Mouse (Mus musculus): ENCODE measurements around the gene Mphosph9.
A peak's percentile ranks its signal among the peaks of the same experiment; 100 is the strongest.

The Mphosph9 gene

DNA sequence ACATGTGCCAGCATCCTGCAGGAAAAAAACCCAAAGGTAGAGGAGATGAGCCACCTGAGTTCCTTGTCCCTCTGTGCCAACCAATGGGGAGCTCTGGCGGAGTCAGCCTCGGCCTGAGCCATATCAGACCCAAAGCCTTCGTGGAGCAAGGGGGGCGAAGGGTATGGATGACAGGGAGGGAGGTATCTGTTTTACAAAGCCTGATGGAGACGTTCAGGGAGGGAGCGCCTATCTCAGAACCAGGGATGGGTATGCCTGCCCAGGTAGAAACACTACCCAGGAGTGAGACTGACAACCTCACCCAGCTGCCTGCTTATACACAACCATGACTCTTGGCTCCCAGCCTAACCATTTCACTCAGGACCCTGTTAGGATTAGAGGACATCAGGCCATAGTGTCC is 111.4 kb downstream of the Mphosph9 start:
- no peak for DNase-seq (ENCODE audit: low read depth, low spot score)

DNA sequence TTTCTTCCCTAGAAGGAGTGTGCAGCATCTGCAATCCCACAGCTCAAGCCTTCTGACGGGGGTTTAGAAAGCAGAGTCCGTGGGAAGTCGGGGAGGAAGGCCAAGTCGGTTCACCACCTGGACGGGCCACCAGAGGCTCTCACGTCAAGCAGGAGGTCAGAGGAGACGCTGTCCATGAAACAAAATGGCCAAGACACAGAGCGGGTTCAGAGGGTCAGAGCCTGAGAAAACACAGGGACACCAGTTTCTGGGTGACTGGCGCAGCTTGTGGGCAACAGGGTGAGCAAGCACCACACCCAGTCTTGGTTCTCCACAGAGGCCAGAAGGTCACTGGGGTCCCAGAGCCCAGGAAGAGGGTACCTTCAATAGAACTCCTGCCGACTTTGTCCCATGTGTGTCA is 112.1 kb downstream of the Mphosph9 start:
- DNase-seq (ENCODE audit: low read depth, low spot score): no peak

DNA sequence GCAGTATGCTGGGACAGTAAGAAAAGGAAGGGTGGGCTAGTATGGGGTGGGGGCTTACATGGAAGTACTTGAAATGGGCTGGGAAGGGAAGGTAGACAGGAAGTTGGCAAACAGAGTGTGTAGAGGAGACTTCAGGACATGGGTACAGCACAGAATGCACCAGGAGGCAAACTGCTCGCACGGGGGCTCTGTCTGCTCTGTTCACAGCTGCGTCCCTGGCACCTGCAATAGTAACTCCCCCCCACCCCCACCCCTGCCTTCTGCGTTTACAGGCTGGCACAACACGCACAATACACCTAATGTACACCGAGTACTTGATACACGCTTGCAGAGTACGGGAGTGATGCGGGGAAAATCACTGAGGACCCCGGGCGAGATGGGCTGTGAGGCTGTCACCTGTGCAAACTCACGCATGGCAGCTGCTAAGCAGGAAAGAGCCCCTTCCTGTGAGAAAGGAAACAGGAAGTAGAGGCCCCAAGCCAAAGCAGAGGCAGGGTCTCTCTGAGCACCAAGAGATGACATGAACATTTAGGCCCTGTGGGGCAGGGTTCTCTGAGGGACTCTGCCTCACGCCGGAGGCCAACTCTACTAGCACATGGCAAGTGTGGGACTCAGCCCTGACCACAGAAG is 113.1 kb downstream of the Mphosph9 start:
- no peak for DNase-seq (ENCODE audit: low read depth, low spot score)

DNA sequence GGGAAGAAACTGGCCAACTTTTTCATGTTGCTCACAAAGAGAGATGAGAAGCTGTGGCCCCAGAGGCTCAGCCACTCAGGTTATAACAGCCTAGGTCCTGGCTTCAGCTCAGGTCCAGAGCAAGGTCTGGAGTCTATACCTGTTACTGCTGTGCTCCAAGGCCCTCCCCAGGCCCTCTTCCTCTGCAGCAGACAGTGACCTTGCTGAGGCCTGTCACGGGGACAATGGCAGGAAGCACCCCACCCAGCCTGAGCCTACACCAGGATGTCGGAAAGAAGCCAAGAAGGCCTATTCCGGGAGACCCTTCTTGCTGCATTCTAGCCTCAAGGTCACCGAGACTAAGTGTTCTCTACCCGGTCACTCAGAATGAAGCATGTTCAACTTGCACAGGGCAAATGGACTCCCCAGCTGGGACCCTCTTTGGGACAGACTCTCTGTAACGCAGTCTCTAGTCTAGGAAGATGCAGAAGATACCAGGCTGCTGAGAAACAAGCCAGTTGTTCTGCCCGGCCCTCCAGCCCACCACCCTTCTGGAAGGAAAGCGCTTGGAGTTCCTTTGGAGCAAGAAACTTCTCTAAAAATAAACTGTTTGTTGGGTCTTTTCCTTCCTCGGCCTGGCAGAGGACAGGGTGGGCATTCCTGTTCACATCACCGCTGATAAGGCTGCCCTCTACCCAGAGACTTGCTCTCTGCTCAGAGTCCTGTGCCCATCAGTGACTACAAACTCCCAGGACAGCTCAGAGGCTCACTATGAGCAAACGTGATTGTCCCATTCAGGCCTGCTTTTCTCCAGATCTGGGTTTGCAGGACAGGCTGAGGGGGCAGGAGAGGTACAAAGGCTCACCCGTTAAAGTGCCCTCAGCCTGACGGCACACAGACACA is 113.9 kb downstream of the Mphosph9 start:
- DNase-seq (ENCODE audit: low read depth, low spot score): no peak

DNA sequence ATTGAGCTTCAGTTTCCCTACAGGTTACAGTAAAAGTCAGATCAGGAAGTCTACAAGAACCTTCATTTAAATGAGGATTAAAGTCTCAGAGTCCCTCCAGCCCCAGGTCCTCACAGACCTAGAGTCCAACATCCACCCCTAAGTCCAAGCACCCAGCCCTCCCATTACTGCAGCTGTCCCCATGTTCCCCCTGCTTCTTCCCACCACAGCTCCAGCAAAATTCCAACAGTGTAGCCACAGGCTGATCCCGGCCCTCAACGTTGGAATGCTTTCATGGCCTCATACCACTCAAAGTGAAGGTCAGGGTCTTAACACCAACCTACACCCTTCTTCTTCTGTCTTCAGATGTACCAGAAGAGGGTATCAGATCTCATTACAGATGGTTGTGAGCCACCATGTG is 116.1 kb downstream of the Mphosph9 start:
- no peak for DNase-seq (ENCODE audit: low read depth, low spot score)

DNA sequence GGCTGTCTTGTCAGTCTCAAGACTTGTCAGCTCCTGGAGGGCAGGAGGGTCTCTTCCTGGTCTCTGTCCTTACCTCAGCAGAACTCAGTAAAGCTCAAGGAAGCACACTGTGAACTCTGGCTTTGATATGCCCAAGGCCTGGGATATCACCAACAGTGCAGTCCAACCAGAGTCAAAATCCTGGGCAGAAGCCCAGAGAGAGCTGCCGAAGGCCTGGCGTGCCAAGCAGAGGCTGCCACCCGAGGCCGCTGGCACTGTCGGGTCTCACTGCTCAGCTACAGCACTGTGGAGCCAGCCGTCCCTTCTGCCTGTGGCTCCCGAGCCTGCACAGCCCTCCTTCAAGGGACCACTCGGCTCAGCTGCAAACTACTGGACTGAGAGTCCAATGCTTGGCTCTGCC is 116.5 kb downstream of the Mphosph9 start:
- DNase-seq (ENCODE audit: low read depth, low spot score): no peak

DNA sequence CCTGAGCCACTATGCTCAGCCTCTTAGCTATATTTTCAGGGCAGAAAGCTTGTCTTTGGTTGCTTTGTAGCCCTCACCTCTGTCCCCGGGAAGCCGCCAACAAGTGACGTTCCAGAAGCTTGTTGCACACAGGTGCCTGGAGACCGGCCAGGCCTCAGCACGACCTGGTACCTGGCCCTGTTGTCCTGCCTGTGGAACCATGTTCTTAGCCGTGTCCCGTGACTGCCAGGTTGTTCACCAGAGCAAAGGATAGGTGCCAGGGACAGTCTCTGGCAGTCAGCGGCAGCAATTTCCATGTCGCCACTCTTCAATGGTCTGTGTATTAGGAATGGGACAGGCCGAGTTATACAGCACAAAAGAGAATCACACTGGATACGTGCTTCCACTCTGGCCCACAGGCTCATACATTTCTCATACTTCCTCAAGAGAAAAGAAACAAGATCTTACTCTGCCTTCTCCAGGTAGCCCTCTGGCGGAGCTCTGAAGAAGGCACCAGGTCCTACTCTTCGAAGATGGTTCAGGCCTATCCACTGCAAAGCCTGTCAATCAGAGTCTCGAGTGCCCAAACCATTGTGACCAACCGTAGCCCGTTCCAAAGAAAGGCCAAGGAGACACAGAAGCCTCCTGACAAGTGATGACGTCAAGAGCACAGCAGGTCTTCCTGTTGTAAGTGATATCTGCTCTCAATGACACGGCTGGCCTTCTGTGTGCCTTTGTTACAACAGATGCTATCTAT is 117.3 kb downstream of the Mphosph9 start:
- no peak for DNase-seq (ENCODE audit: low read depth, low spot score)

DNA sequence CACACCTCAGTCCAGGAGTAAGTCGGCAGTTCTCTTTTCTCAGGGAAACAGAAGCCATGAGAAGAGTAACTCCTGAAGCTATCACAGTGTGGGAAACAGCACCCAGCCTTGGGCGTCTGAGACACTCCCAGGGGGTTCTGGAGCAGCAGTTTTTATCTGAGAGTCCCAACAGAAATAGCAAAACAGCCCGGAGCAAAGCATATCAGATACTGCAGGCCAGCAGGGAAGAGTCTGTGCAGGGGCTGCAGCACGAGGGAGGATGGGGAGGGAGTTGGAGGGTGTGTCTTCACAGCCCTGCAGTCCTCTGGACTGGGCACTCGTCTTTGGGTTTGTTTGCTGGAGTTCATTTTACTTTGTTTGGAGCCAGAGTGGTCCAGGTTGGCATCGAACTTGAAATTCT is 117.9 kb downstream of the Mphosph9 start:
- DNase-seq (ENCODE audit: low read depth, low spot score): no peak

DNA sequence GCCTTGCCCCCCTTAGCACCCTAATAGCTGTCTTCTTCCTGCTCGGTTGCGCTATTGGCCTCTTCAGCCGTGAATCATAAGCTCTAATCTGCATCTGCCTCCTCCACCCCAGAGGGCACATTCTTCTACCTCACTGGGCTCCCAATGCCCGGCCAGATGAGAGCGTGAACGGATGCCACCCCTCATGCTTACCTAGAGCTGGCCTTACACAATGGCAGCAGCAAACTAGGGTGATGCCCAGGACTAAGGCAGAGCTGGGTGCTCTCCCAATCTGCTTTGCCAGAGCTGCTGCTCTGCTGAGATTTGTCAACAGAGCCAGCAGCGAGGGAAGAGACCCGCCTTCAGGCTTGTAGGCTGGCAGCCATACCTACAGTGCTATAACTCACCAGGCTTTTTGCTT is 119.7 kb downstream of the Mphosph9 start:
- no peak for DNase-seq (ENCODE audit: low read depth, low spot score)

DNA sequence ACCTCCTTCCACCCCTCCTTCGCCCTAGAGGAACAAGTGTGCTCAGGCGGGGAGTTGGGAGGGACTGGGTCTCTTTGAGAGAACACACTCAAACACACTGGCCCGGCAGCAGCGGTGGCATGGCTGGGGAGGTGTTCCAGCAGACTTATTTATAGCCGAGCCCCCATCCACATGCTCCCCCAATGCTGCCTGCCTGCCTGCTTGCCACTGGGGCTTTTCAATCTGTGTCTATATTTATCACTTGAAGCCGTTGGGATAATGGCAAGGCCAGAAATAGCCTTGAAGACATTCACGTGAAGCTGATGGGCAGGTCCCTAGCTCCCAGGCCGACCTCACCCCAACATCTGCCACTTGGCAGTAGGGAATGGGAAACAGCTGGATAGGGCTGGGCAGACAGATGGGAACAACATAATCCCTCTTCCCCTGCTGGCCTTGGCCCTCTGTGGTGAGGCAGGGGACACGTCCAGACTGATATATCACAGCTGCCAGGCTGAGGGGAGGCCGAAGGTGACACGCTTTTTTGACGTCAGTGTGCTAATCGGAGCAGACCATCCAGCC is 121.2 kb downstream of the Mphosph9 start:
- peak; percentile 44 for DNase-seq (ENCODE audit: low read depth, low spot score)

DNA sequence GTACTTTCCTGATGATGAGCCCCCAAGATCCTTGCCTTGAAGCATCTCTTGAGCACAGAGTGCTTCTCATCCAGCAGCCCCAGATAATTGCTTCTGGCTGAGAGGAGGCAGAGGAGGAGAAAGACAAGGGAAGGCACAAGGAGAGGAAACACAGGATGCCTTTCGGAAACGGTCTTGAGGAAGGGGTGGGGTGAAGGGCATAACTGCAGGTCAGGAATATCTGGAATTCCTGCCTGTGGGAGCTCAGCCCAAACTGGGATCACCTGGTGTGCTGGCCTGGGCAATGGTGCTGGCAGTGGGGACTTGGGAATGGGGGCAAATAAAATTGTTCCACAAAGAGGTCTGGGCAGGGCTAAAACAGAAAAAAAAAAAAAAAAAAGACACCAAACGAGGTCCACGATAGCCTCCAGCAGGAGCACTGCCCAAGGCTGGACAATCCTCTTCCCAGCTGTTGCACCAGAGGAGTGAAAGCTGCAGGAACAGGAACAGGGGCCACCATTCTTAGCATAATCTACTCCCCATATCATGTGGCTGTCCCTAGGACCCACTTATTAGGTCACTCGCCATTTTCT is 121.9 kb downstream of the Mphosph9 start:
- DNase-seq (ENCODE audit: low read depth, low spot score): no peak

DNA sequence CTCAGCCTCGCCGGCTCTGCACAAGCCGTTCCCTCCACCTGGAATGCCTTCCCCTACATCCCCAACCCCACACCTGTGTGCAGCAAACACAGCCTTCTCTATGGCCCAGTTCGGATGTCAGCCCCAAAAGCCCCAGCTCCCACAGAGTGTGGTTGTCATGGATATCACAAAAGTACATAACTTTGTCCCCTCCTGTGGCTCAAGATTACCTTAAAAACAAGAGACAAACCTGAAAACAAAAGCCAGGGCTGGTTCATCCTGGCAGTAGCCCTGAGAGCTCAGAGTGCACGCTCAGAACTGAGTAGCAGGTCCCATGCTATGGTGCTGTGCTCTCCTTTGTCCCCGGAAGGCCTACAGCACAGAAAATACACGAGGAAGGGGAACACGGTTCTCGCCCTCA is 122.6 kb downstream of the Mphosph9 start:
- no peak for DNase-seq (ENCODE audit: low read depth, low spot score)

DNA sequence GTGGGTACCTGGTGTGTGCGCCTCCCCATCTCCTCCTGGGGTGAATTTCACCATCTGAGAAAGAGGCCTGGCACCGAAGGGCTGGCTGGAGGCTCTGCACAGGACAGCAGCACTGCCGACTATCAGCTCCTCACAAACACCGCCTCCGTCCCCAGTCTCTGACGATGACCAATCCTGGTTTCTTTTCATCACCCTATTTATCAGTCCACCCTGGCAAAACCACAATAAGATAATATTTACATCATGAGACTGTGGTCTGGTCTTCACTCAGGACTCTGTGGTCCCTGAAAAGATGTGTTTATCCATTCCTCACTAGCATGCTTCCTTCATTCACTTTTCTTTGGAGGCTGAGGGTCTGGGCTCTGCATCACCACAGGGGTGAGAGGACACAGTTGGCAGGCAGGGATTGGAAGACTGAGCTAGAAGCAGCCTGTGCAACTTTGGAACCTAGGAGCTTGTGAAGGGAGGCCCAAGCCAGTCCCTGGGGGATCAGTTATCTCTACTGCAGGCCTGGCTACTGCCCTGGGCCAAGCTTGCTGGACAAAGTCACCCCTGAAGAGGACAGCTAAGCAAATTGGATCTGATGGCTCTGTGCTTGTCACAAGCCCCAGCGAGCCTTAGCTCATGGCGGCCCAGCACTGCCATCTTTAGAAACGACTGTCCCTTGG is 123.5 kb downstream of the Mphosph9 start:
- DNase-seq (ENCODE audit: low read depth, low spot score): no peak

DNA sequence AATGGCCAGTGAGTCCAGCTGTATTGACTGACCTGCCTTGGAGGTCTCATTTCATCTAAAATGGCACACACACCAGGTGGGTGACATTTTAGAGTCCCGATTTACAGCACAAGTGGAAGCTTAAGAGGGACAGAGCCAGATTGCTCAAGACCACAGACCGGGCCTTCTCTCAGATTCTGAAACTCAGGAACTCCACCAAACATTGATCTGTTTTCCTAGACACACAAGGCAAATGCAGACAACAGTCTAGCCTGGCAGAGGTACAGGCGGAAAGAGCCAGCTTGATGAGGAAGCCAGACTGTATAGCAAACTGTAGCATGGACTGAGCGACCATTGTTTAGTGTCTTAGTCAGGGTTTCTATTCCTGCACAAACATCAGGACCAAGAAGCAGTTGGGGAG is 124.5 kb downstream of the Mphosph9 start:
- DNase-seq (ENCODE audit: low read depth, low spot score): no peak

DNA sequence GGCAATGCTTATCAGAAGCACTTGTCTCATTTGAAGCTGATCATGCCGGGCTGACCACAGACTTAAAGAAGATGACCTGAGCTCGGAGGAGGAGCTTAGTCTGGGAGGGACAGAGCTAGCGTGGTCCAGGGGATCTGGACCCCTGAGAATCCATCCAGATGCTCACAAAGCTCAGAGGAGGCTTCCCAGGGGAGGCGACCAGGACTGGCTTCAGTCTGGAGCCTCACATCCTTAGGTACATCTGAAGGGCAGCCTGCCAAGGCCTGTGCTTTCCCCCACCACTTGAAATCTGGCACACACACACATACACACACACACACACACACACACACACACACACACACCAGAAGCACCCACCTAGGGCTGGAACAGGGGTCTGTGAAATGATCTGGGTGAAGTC is 125.7 kb downstream of the Mphosph9 start:
- no peak for DNase-seq (ENCODE audit: low read depth, low spot score)

DNA sequence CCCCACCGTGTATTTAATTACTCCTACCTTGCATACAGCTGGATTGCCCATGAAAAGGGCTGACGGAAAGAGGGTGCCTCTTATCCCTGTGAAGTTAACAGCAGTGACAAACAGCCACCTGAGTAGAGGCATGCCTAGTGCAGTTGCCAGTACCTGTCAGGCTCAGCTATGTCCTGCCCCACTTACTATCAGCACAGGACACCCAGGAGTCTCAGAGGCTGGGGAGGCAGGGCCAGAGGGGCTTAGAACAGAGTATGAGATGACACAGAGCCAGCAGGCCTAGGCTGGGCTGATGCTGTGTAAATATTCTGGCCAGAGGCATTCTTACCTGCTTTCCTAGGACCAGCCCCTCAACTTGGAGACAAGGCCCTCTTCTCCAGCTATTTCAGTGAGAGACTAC is 126.2 kb downstream of the Mphosph9 start:
- no peak for DNase-seq (ENCODE audit: low read depth, low spot score)
